Mouse (Mus musculus) stomach, postnatal 0 days (tissue): ENCODE results near the gene Hbb-bs.

Source experiments
- CTCF ChIP-seq: IDR thresholded peaks from 2 replicates; pipeline ENCODE4 v1.5.1; 2016; ENCODE audit warnings: antibody characterized with exemption, low read depth, mild to moderate bottlenecking, moderate library complexity
- EP300 ChIP-seq: optimal IDR thresholded peaks from 2 replicates; pipeline ENCODE3; 2016; ENCODE audit warnings: antibody characterized with exemption

- TF ChIP-seq CTCF: no peak
- no peak for TF ChIP-seq EP300
These were observed 12.4 kb upstream of the Hbb-bs start, which contains the start of gene Hbb-bh2 for GRCm38 (mm10) chr7:103840268-103840667.
